Mouse (Mus musculus): Measurements from ENCODE around the gene Accs.

GRCm38 (mm10) chr2:93858845-93859244, 9.1 kb upstream of the Accs start:
- TF ChIP-seq POLR2A (IDR thresholded peaks at IDR 0.05; ENCODE audit: borderline replicate concordance, insufficient read depth, low read length) = no peak
- no peak for TF ChIP-seq CTCF (IDR thresholded peaks at IDR 0.05; ENCODE audit: borderline replicate concordance, insufficient read depth, low read depth, low read length)
